Mouse (Mus musculus): Measurements from ENCODE around the gene Snrpa1.
A peak's percentile ranks its signal among the peaks of the same experiment; 100 is the strongest.
"Not testable (repeated sequence)": the region's sequence is repeated elsewhere in the genome, so short reads cannot be mapped to it uniquely, and the experiment has no call there.

Gene Snrpa1

GRCm38 (mm10) chr7:66058703-66059102 lies at the start of gene Snrpa1:
Gene Snrpa1, plus strand, starts transcription at chr7:66059003.
- no peak for DNase-seq

- no peak for DNase-seq
Observed at GRCm38 (mm10) chr7:66010518-66010917, 48.3 kb upstream of the Snrpa1 start.

GRCm38 (mm10) chr7:66027747-66028146 lies 31.1 kb upstream of the Snrpa1 start:
- no peak for DNase-seq

- no peak for DNase-seq
Observed at GRCm38 (mm10) chr7:66028766-66029512, 29.9 kb upstream of the Snrpa1 start.

GRCm38 (mm10) chr7:66036809-66037208 lies 22.0 kb upstream of the Snrpa1 start:
- no peak for DNase-seq

GRCm38 (mm10) chr7:66038261-66038660 lies 20.5 kb upstream of the Snrpa1 start:
- DNase-seq: no peak

GRCm38 (mm10) chr7:66038730-66039129 lies 20.1 kb upstream of the Snrpa1 start:
- DNase-seq: no peak

GRCm38 (mm10) chr7:66040026-66040814 lies 18.6 kb upstream of the Snrpa1 start:
- no peak for DNase-seq

GRCm38 (mm10) chr7:66043552-66044459 lies 15.0 kb upstream of the Snrpa1 start, which contains the start of gene Gm45213:
Gene Gm45213, plus strand, starts transcription at chr7:66043602.
- DNase-seq: no peak

GRCm38 (mm10) chr7:66044617-66045016 lies 14.2 kb upstream of the Snrpa1 start:
- no peak for DNase-seq

GRCm38 (mm10) chr7:66046921-66047918 lies 11.6 kb upstream of the Snrpa1 start:
- DNase-seq: no peak

GRCm38 (mm10) chr7:66047975-66048374 lies 10.8 kb upstream of the Snrpa1 start:
- no peak for DNase-seq

- no peak for DNase-seq
Observed at GRCm38 (mm10) chr7:66048446-66049230, 10.2 kb upstream of the Snrpa1 start.

- no peak for DNase-seq
Observed at GRCm38 (mm10) chr7:66053946-66054483, 4.8 kb upstream of the Snrpa1 start.

GRCm38 (mm10) chr7:66055356-66055755 lies 3.4 kb upstream of the Snrpa1 start:
- DNase-seq: not testable (repeated sequence)

GRCm38 (mm10) chr7:66060066-66060956 lies 1.5 kb downstream of the Snrpa1 start:
- DNase-seq: peak; percentile 86

- DNase-seq: no peak
Observed at GRCm38 (mm10) chr7:66061057-66061456, 2.3 kb downstream of the Snrpa1 start.

- no peak for DNase-seq
Observed at GRCm38 (mm10) chr7:66076411-66076810, 17.6 kb downstream of the Snrpa1 start.

All from right cerebral cortex, postnatal 4 days (tissue).